Mouse (Mus musculus): ENCODE measurements around the gene Gpc2. TPM values are rescaled to one million over a fixed set of nuclear protein-coding genes. Genes with fewer than 3 reads are reported as not detected.

The Gpc2 gene
- total and polyA plus RNA-seq, 3 experiments: 0.04 TPM; not detected in 2

DNA sequence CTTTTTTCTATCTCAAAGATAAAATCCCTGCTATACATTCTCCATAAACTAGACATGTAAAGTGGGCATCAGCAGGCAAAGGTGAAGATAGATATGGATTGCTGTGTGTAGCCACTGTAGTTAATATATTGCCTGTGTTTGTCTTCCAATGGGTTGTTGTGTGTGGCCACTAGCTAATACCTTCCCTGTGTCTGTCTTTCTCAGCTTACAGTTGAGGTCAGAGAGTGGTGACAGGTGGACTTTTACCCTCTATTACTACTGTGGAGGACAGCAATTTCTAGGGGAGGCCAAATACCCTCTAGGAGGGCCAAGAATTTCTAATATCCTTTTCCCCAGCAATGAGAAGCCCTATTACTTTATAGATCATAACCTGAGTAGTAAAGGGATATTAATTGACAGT lies 45.6 kb downstream of the Gpc2 start:
- no peaks in the 10 kb centered on the region for H3K9me3 ChIP-seq (replicated peaks; ENCODE audit: insufficient read depth, low read length)
- no peak overlapping the region for H3K4me3 ChIP-seq (ENCODE audit: control insufficient read depth in 1 of 2, insufficient read depth in 1 of 2, low read depth in 2 of 2, low read length in 2 of 2)
- no peaks in the 10 kb centered on the region for H3K79me2 ChIP-seq (ENCODE audit: control insufficient read depth, insufficient read depth, low read length, poor library complexity)
- no peak for DNase-seq (ENCODE audit: low read depth, low spot score)
- no peak overlapping the region for H3K9ac ChIP-seq (ENCODE audit: control insufficient read depth, low read depth, low read length, poor library complexity, severe bottlenecking)
- TF ChIP-seq E2F4 (IDR thresholded peaks at IDR 0.05; ENCODE audit: borderline replicate concordance, low read depth, low read length) (no peak), RAD21 (IDR thresholded peaks at IDR 0.05; ENCODE audit: low read depth, low read length) (no peak)
- H3K36me3 ChIP-seq (ENCODE audit: control insufficient read depth in 1 of 2, insufficient read depth in 2 of 2, low read length in 2 of 2): peaks cover 0 to under 1% of the 10 kb centered on the region in 2 experiments; a peak in 1 of 4 replicates
- H3K27me3 ChIP-seq (ENCODE audit: control insufficient read depth in 1 of 2, insufficient read depth in 2 of 2, low read length in 2 of 2): no peaks in the 10 kb centered on the region; a peak in 1 of 4 replicates
- peaks cover 0 to 3% of the 10 kb centered on the region in 2 experiments; a peak in 1 of 4 replicates for H3K4me1 ChIP-seq (ENCODE audit: control insufficient read depth in 1 of 2, insufficient read depth in 2 of 2, low read length in 2 of 2)
- H3K27ac ChIP-seq (ENCODE audit: control insufficient read depth, low read depth, low read length): no peak overlapping the region

GRCm38 (mm10) chr5:138233778-138234177 lies 46.0 kb downstream of the Gpc2 start:
- no peaks in the 10 kb centered on the region; a peak in 1 of 4 replicates for H3K27me3 ChIP-seq (ENCODE audit: control insufficient read depth in 1 of 2, insufficient read depth in 2 of 2, low read length in 2 of 2)
- no peaks in the 10 kb centered on the region for H3K79me2 ChIP-seq (ENCODE audit: control insufficient read depth, insufficient read depth, low read length, poor library complexity)
- H3K27ac ChIP-seq (ENCODE audit: control insufficient read depth, low read depth, low read length): no peak overlapping the region
- no peak overlapping the region for H3K4me3 ChIP-seq (ENCODE audit: control insufficient read depth in 1 of 2, insufficient read depth in 1 of 2, low read depth in 2 of 2, low read length in 2 of 2)
- no peak for TF ChIP-seq SMC3 (IDR thresholded peaks at IDR 0.05; ENCODE audit: low read depth, low read length)
- no peak for TF ChIP-seq SIN3A (IDR thresholded peaks at IDR 0.05; ENCODE audit: low read length)
- no peak for TF ChIP-seq MAFK (IDR thresholded peaks at IDR 0.05; ENCODE audit: borderline replicate concordance, low read depth, low read length)
- TF ChIP-seq MYB (IDR thresholded peaks at IDR 0.05; ENCODE audit: low read depth, low read length): no peak
- no peak for TF ChIP-seq POLR2AphosphoS2 (IDR thresholded peaks at IDR 0.05; ENCODE audit: low read length)
- no peak for TF ChIP-seq RAD21 (IDR thresholded peaks at IDR 0.05; ENCODE audit: low read depth, low read length)
- TF ChIP-seq NRF1 (IDR thresholded peaks at IDR 0.05; ENCODE audit: insufficient read depth, low read depth, low read length, poor library complexity, severe bottlenecking): no peak
- TF ChIP-seq KAT2A (conservative IDR thresholded peaks at IDR 0.05; ENCODE audit: low read depth, low read length): no peak
- no peak for TF ChIP-seq TAL1 (IDR thresholded peaks at IDR 0.05; ENCODE audit: low read length)
- TF ChIP-seq USF2 (IDR thresholded peaks at IDR 0.05; ENCODE audit: borderline replicate concordance in 1 of 2, insufficient read depth in 1 of 2, low read depth in 1 of 2, low read length in 2 of 2): no peak
- no peak for TF ChIP-seq USF1 (IDR thresholded peaks at IDR 0.05; ENCODE audit: low read depth, low read length)
- TF ChIP-seq CHD1 (IDR thresholded peaks at IDR 0.05; ENCODE audit: low read depth, low read length): no peak
- no peak for TF ChIP-seq TCF12 (IDR thresholded peaks at IDR 0.05; ENCODE audit: low read depth, low read length)
- no peak for TF ChIP-seq JUND (IDR thresholded peaks at IDR 0.05; ENCODE audit: low read depth, low read length)
- peaks cover 0 to 3% of the 10 kb centered on the region in 2 experiments; a peak in 1 of 4 replicates for H3K36me3 ChIP-seq (ENCODE audit: control insufficient read depth in 1 of 2, insufficient read depth in 2 of 2, low read length in 2 of 2)
- no peaks in the 10 kb centered on the region for H3K9me3 ChIP-seq (replicated peaks; ENCODE audit: insufficient read depth, low read length)
- peaks cover 2 to 4% of the 10 kb centered on the region in 2 experiments; a peak in 1 of 4 replicates for H3K4me1 ChIP-seq (ENCODE audit: control insufficient read depth in 1 of 2, insufficient read depth in 2 of 2, low read length in 2 of 2)
- DNase-seq (ENCODE audit: low read depth, low spot score): no peak
- no peak overlapping the region for H3K9ac ChIP-seq (ENCODE audit: control insufficient read depth, low read depth, low read length, poor library complexity, severe bottlenecking)
